Mouse (Mus musculus) brain, adult 2 months (tissue): Measurements from ENCODE around the gene Gsc2.

Experiments
- DNase-seq: peaks from one replicate; pipeline ENCODE4 v3.0.0; 2011; ENCODE audit warnings: low read depth, low spot score

Gsc2 gene

GRCm38 (mm10) chr16:17922163-17922538 is 7.3 kb upstream of the Gsc2 start:
- no peak for DNase-seq

DNA sequence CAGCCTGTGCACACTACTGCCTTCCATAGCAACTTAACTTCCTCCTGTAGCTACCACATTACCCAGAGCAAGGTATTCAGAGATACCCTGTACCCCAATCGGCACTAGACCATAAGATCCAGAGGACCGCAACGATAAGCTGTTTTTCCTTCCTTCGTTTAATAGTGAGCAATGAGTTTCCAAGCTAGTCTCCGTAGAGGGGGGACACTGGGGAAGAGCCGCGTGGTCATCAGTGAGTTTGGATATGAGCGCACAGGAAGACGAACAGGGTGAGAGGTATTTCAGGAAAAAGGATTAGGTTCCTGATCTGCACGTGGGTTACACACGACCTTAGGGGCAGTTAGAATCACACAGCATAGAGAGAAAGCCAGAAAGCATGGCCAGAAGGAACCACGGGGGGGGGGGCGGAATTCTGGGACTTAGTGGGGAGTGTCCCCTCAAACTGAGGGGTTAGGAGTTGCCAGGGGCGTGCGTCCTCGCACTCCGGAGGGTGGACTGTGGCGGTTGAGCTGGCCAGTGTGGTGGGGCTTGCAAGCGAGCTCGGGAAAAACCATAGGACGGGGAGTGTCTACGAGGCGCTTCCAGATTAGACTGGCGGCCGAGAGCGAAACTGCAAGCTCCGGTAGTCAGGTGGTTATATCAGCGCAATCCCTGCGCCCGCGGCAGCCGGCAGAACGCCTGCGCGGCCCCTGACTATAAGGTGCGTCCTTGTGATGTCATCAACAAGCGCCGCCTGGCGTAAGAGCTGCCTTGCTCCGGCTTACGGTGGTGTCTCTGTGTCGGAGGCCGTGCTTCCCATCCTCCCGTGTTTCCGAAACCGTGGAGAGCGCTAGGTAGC is 6.7 kb upstream of the Gsc2 start:
- peak; percentile 99 for DNase-seq

DNA sequence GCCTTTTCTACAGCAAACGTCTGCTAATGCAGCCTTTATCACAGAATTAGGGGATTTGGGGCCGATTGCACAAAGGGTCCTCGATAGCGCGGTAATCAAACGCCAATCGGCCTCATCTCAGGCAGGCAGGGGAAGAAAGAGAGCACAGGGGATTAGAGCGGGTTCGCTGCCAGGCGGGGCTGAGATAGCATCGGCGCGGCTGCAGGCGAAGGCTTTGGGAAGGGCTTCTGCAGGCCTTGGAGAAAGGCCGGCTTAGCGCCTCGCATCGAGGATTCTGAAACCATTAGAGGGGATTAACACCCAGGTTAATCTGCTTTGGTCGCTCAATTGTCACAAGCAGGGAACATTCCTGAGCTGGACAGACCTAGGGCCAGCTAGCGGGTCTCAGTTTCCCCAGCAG is 5.7 kb upstream of the Gsc2 start:
- no peak for DNase-seq

DNA sequence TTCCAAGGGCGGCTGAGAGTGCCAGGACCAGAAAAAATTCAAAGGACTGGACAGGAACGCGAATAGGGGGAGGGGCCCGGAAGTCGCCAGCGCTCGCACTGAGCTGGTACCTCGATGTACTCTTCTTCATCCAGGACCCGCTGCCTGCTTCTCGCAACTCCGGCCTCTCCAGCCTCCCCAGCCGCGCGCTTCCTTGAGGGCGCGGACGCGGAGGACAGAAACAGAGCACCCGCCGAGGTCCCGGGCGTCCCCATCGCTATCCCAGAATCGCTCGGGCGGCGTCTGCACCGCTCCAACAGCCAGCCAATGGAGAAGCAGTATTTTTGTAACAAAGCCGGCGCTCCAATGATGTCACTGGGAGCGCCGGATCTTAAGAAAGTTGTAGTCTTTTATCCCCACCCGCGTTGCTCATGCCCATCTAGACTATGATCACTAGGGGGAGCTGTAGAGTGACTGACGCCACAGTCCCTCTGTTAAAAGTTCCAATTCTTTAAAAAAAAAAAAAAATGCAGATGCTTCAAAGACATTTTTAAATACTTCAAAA is 3.7 kb downstream of the Gsc2 start, which contains the start of gene Ess2:
Ess2 (minus strand) TSS at position 297 of the 544 bp plus-strand sequence.
- peak; percentile 99 for DNase-seq

DNA sequence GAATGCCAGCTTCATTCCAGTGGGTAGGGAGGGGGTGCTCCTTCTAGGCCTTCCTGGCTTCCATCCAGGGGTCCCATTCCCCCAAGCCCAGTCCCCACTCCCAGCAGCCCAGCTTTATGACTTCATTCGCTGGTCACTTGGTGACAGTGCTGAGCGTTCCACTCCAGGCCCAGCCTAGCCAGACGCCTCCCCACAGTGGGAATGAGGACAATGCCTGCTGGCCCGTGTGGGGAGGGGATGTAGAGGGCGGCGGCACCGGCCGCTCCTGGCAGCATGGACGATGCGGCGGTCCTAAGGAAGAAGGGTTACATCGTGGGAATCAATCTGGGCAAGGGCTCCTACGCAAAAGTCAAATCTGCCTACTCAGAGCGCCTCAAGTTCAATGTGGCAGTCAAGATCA is 16.4 kb downstream of the Gsc2 start, which contains the start of the genes Dgcr2 and Tssk2:
Dgcr2 (minus strand) TSS at position 101 of the 400 bp plus-strand sequence.
Tssk2 (plus strand) TSS at position 176 of the 400 bp plus-strand sequence.
- DNase-seq, result no peak

- no peak for DNase-seq
These were observed 18.8 kb downstream of the Gsc2 start for GRCm38 (mm10) chr16:17896091-17896490.

- DNase-seq, result no peak
These were observed 20.9 kb downstream of the Gsc2 start, which contains the start of gene Tssk1 for GRCm38 (mm10) chr16:17893923-17894322. Gene Tssk1, plus strand, starts transcription at chr16:17894223.

DNA sequence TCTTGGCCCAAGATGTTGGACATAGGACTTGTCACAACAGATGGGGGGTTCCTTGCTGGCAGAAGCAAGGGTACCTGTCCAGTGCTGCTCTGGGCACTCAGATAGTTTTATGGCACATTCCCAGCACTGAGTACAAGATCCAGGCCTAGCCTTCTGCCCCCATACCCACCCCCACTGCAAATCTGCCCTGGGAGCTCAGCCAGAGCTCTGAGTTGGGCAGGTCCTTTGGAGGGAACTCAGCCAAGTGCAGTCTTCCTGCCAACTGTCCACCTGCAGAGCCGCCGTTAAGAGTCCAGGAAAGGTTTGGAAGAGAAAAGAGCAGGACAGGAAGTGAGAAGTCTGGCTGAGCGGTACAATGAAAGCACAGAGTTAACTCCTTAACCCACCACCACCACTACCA is 22.3 kb downstream of the Gsc2 start:
- peak; percentile 91 for DNase-seq

GRCm38 (mm10) chr16:17891567-17891959 is 23.3 kb downstream of the Gsc2 start, which contains the start of gene Gm20518:
Gene Gm20518, minus strand, starts transcription at chr16:17891671.
- DNase-seq, result peak; percentile 99

DNA sequence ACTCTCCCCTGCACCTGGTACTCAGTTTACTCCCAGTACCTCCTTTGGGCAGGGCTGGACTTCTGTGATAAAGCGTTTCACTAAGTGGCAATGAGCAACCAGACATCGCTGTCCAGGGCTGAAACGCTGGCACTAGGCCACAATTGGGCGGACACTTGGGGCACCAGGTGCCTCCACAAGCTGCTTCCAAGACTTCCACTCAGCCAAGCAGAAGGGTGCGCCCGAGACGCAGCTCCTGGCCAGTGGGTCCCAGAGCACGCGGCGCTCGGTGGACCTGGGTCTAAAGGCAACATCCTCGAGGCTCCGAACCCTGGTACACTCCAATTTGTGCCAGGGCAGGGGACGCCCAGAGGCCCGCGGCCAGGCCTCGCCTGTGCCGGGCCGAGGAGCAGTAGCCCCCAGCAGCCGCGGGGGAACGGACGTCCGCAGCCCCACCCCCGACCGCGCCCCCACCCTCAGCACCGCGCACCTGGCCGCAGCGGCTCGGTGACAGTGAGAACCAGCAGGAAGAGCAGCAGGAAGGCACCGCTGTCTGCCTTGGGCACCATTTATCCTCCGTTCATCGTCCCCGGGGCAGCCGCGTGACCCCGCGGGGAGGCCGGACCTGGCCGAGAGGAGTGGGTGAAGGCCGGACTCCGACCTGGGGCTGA is 23.8 kb downstream of the Gsc2 start:
- peak; percentile 95 for DNase-seq

GRCm38 (mm10) chr16:17890342-17890727 is 24.5 kb downstream of the Gsc2 start:
- DNase-seq, result no peak

GRCm38 (mm10) chr16:17889689-17890341 is 25.0 kb downstream of the Gsc2 start:
- DNase-seq, result peak; percentile 61

- no peak for DNase-seq
These were observed 30.7 kb downstream of the Gsc2 start for GRCm38 (mm10) chr16:17884116-17884515.

- DNase-seq, result no peak
These were observed 32.7 kb downstream of the Gsc2 start for GRCm38 (mm10) chr16:17882196-17882595.

- DNase-seq, result peak; percentile 69
These were observed 35.3 kb downstream of the Gsc2 start for GRCm38 (mm10) chr16:17879571-17879970.

GRCm38 (mm10) chr16:17876096-17876495 is 38.8 kb downstream of the Gsc2 start:
- DNase-seq, result no peak

GRCm38 (mm10) chr16:17875174-17875573 is 39.7 kb downstream of the Gsc2 start:
- peak; percentile 82 for DNase-seq

DNA sequence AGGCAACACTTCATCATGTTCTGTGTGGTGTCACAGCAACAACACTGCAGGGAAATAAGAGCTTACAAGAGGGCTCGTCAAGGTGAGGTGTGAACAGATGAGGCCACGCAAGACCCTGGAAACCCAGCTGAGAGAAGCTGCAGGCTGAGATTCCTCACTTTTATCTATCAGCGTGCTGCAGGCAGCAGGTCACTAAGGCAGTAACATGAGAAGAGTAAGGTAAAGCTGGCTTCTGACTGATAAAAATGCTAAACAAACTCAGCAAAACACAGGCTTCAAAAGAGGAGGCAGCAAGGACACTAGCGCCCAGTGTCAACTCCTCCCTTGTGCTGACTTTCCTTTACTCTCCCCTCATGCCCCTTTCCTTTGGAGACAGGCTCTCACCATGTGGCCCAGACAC is 41.9 kb downstream of the Gsc2 start:
- DNase-seq, result no peak

DNA sequence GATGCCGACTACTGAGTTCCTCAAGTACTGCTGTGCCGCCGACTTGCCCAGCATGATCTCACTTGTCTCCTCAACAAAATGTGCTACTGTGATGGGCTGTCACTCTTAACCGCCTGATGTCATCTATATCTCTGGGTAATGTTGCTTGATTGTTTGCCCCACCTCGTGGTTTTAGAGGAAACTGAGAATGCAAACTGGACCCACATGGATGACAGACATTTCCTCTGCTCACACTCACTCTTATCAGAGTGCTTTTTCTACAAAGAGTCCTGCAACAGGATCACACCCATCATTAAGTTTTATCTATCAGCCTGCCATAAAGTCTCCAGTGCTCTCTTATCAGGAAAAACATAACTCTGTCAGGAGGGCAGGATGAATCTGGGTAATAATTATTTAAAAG is 43.6 kb downstream of the Gsc2 start:
- no peak for DNase-seq

DNA sequence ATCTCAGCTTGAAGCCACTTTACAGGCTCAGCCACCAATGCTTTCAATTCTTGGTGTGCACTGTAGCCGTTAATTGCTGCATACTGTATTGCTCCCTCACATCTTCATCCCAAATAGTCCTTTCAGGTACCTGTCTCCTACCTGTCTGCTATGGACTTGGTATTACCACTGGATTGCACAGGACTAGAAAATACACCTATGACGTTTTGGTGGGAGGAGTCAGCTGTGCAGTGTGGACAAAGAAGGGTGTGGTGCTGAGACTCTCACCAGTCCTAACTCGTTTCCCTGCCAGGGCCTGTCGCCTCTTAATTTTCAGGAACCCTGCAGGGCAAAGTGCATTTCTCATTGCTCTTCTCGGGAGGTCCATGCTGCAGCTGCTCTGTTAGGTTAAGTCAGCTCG is 49.1 kb downstream of the Gsc2 start:
- peak; percentile 51 for DNase-seq

GRCm38 (mm10) chr16:17865293-17865692 is 49.6 kb downstream of the Gsc2 start:
- no peak for DNase-seq
